Mouse (Mus musculus): ENCODE results near the gene Nadk. TPM values are rescaled to one million over a fixed set of nuclear protein-coding genes. Genes with fewer than 3 reads are reported as not detected.
A peak's percentile ranks its signal among the peaks of the same experiment; 100 is the strongest.

Gene Nadk
- polyA plus RNA-seq, 1 experiment from 2014 or later = 113 TPM

- Histone ChIP-seq H3K4me1 (replicated peaks; ENCODE audit: control insufficient read depth, insufficient read depth, low read length) (no peaks in the 10 kb centered on the region), H3K4me2 (ENCODE audit: low read length) (no peak overlapping the region), H3K27me3 (replicated peaks; ENCODE audit: control insufficient read depth, insufficient read depth, low read length) (no peaks in the 10 kb centered on the region), H3K4me3 (replicated peaks; ENCODE audit: low read length) (no peak overlapping the region), H3K9ac (replicated peaks; ENCODE audit: low read depth, low read length) (no peak overlapping the region), H3K27ac (ENCODE audit: low read length) (no peak overlapping the region), H3K36me3 (ENCODE audit: control insufficient read depth, insufficient read depth) (peaks cover 42% of the 10 kb centered on the region), H3K9me3 (ENCODE audit: control insufficient read depth, low read length) (no peaks in the 10 kb centered on the region)
- WGBS = 92% methylated on average over 6 of the region's 6 CpGs
- ATAC-seq = no peak
Measured at GRCm38 (mm10) chr4:155552917-155553532, 9.2 kb upstream of the Nadk start.

- H3K4me2 ChIP-seq (ENCODE audit: low read length) = no peak overlapping the region
- H3K27ac ChIP-seq (ENCODE audit: low read length) = no peak overlapping the region
- H3K4me3 ChIP-seq (replicated peaks; ENCODE audit: low read length) = no peak overlapping the region
- H3K4me1 ChIP-seq (replicated peaks; ENCODE audit: control insufficient read depth, insufficient read depth, low read length) = no peaks in the 10 kb centered on the region
- no peak overlapping the region for H3K9ac ChIP-seq (replicated peaks; ENCODE audit: low read depth, low read length)
- peaks cover 53% of the 10 kb centered on the region for H3K36me3 ChIP-seq (ENCODE audit: control insufficient read depth, insufficient read depth)
- no peak for ATAC-seq
- no peaks in the 10 kb centered on the region for H3K27me3 ChIP-seq (replicated peaks; ENCODE audit: control insufficient read depth, insufficient read depth, low read length)
- 86% methylated on average over 4 of the region's 4 CpGs for WGBS
- H3K9me3 ChIP-seq (ENCODE audit: control insufficient read depth, low read length) = no peaks in the 10 kb centered on the region
Measured at GRCm38 (mm10) chr4:155554880-155555279, 7.3 kb upstream of the Nadk start.

GRCm38 (mm10) chr4:155555464-155555863 lies 6.7 kb upstream of the Nadk start:
- no peak for ATAC-seq
- WGBS = 60% methylated on average over 1 of the region's 1 CpGs
- Histone ChIP-seq H3K9me3 (ENCODE audit: control insufficient read depth, low read length) (no peaks in the 10 kb centered on the region), H3K27me3 (replicated peaks; ENCODE audit: control insufficient read depth, insufficient read depth, low read length) (no peaks in the 10 kb centered on the region), H3K36me3 (ENCODE audit: control insufficient read depth, insufficient read depth) (peaks cover 59% of the 10 kb centered on the region), H3K4me2 (ENCODE audit: low read length) (no peak overlapping the region), H3K4me3 (replicated peaks; ENCODE audit: low read length) (no peak overlapping the region), H3K4me1 (replicated peaks; ENCODE audit: control insufficient read depth, insufficient read depth, low read length) (no peaks in the 10 kb centered on the region), H3K9ac (replicated peaks; ENCODE audit: low read depth, low read length) (no peak overlapping the region), H3K27ac (ENCODE audit: low read length) (no peak overlapping the region)

- Histone ChIP-seq H3K27ac (ENCODE audit: low read length) (no peak overlapping the region), H3K27me3 (replicated peaks; ENCODE audit: control insufficient read depth, insufficient read depth, low read length) (no peaks in the 10 kb centered on the region), H3K9me3 (ENCODE audit: control insufficient read depth, low read length) (no peaks in the 10 kb centered on the region), H3K9ac (replicated peaks; ENCODE audit: low read depth, low read length) (no peak overlapping the region), H3K4me3 (replicated peaks; ENCODE audit: low read length) (no peak overlapping the region), H3K4me1 (replicated peaks; ENCODE audit: control insufficient read depth, insufficient read depth, low read length) (peaks cover 11% of the 10 kb centered on the region), H3K4me2 (ENCODE audit: low read length) (no peak overlapping the region), H3K36me3 (ENCODE audit: control insufficient read depth, insufficient read depth) (peaks cover 44% of the 10 kb centered on the region)
- no peak for ATAC-seq
- WGBS = 86% methylated on average over 6 of the region's 6 CpGs
Measured at GRCm38 (mm10) chr4:155559454-155559853, 2.7 kb upstream of the Nadk start.

GRCm38 (mm10) chr4:155560932-155561331 lies 1.2 kb upstream of the Nadk start:
- Histone ChIP-seq H3K4me2 (ENCODE audit: low read length) (no peak overlapping the region), H3K9me3 (ENCODE audit: control insufficient read depth, low read length) (no peaks in the 10 kb centered on the region), H3K27me3 (replicated peaks; ENCODE audit: control insufficient read depth, insufficient read depth, low read length) (no peaks in the 10 kb centered on the region), H3K27ac (ENCODE audit: low read length) (no peak overlapping the region), H3K4me1 (replicated peaks; ENCODE audit: control insufficient read depth, insufficient read depth, low read length) (peaks cover 22% of the 10 kb centered on the region), H3K36me3 (ENCODE audit: control insufficient read depth, insufficient read depth) (peaks cover 30% of the 10 kb centered on the region), H3K4me3 (replicated peaks; ENCODE audit: low read length) (no peak overlapping the region), H3K9ac (replicated peaks; ENCODE audit: low read depth, low read length) (no peak overlapping the region)
- ATAC-seq = no peak
- WGBS = 45% methylated on average over 2 of the region's 2 CpGs

- WGBS = 1% methylated on average over 19 of the region's 19 CpGs
- no peaks in the 10 kb centered on the region for H3K27me3 ChIP-seq (replicated peaks; ENCODE audit: control insufficient read depth, insufficient read depth, low read length)
- no peaks in the 10 kb centered on the region for H3K9me3 ChIP-seq (ENCODE audit: control insufficient read depth, low read length)
- H3K36me3 ChIP-seq (ENCODE audit: control insufficient read depth, insufficient read depth) = peaks cover 22% of the 10 kb centered on the region
- H3K4me3 ChIP-seq (replicated peaks; ENCODE audit: low read length) = peak overlapping the region; percentile 96
- peak overlapping the region; percentile 51 for H3K9ac ChIP-seq (replicated peaks; ENCODE audit: low read depth, low read length)
- H3K4me1 ChIP-seq (replicated peaks; ENCODE audit: control insufficient read depth, insufficient read depth, low read length) = peaks cover 22% of the 10 kb centered on the region
- H3K27ac ChIP-seq (ENCODE audit: low read length) = peak overlapping the region; percentile 78
- H3K4me2 ChIP-seq (ENCODE audit: low read length) = peak overlapping the region; percentile 65
- no peak for ATAC-seq
Measured at GRCm38 (mm10) chr4:155562725-155563399, 684 bp downstream of the Nadk start.

- Histone ChIP-seq H3K4me2 (ENCODE audit: low read length) (peak overlapping the region; percentile 87), H3K27me3 (replicated peaks; ENCODE audit: control insufficient read depth, insufficient read depth, low read length) (no peaks in the 10 kb centered on the region), H3K27ac (ENCODE audit: low read length) (peak overlapping the region; percentile 88), H3K9ac (replicated peaks; ENCODE audit: low read depth, low read length) (peak overlapping the region; percentile 92), H3K4me3 (replicated peaks; ENCODE audit: low read length) (peak overlapping the region; percentile 96), H3K36me3 (ENCODE audit: control insufficient read depth, insufficient read depth) (peaks cover 19% of the 10 kb centered on the region), H3K4me1 (replicated peaks; ENCODE audit: control insufficient read depth, insufficient read depth, low read length) (peaks cover 22% of the 10 kb centered on the region), H3K9me3 (ENCODE audit: control insufficient read depth, low read length) (no peaks in the 10 kb centered on the region)
- WGBS = under 1% methylated on average over 67 of the region's 69 CpGs
- peak; percentile 97 for ATAC-seq
Measured at GRCm38 (mm10) chr4:155563400-155564231, 1.4 kb downstream of the Nadk start.

- no peaks in the 10 kb centered on the region for H3K9me3 ChIP-seq (ENCODE audit: control insufficient read depth, low read length)
- peaks cover 12% of the 10 kb centered on the region for H3K36me3 ChIP-seq (ENCODE audit: control insufficient read depth, insufficient read depth)
- H3K4me3 ChIP-seq (replicated peaks; ENCODE audit: low read length) = peak overlapping the region; percentile 96
- peak overlapping the region; percentile 87 for H3K4me2 ChIP-seq (ENCODE audit: low read length)
- H3K9ac ChIP-seq (replicated peaks; ENCODE audit: low read depth, low read length) = peak overlapping the region; percentile 92
- no peak for ATAC-seq
- H3K4me1 ChIP-seq (replicated peaks; ENCODE audit: control insufficient read depth, insufficient read depth, low read length) = peaks cover 22% of the 10 kb centered on the region
- H3K27ac ChIP-seq (ENCODE audit: low read length) = peak overlapping the region; percentile 88
- H3K27me3 ChIP-seq (replicated peaks; ENCODE audit: control insufficient read depth, insufficient read depth, low read length) = no peaks in the 10 kb centered on the region
- 14% methylated on average over 20 of the region's 20 CpGs for WGBS
Measured at GRCm38 (mm10) chr4:155564315-155565069, 2.3 kb downstream of the Nadk start.

- 91% methylated on average over 8 of the region's 8 CpGs for WGBS
- Histone ChIP-seq H3K27me3 (replicated peaks; ENCODE audit: control insufficient read depth, insufficient read depth, low read length) (no peaks in the 10 kb centered on the region), H3K36me3 (ENCODE audit: control insufficient read depth, insufficient read depth) (no peaks in the 10 kb centered on the region), H3K4me1 (replicated peaks; ENCODE audit: control insufficient read depth, insufficient read depth, low read length) (peaks cover 22% of the 10 kb centered on the region), H3K27ac (ENCODE audit: low read length) (no peak overlapping the region), H3K9me3 (ENCODE audit: control insufficient read depth, low read length) (no peaks in the 10 kb centered on the region), H3K9ac (replicated peaks; ENCODE audit: low read depth, low read length) (no peak overlapping the region), H3K4me3 (replicated peaks; ENCODE audit: low read length) (no peak overlapping the region), H3K4me2 (ENCODE audit: low read length) (no peak overlapping the region)
- no peak for ATAC-seq
Measured at GRCm38 (mm10) chr4:155566555-155566954, 4.4 kb downstream of the Nadk start.

Measured in forebrain, embryonic 16.5 days (tissue).